Mouse (Mus musculus): ENCODE measurements around the gene Zfyve28.

Gene Zfyve28

GRCm38 (mm10) chr5:34177091-34177490 lies 111.2 kb downstream of the Zfyve28 start:
- DNase-seq (ENCODE audit: low spot score), result no peak

DNA sequence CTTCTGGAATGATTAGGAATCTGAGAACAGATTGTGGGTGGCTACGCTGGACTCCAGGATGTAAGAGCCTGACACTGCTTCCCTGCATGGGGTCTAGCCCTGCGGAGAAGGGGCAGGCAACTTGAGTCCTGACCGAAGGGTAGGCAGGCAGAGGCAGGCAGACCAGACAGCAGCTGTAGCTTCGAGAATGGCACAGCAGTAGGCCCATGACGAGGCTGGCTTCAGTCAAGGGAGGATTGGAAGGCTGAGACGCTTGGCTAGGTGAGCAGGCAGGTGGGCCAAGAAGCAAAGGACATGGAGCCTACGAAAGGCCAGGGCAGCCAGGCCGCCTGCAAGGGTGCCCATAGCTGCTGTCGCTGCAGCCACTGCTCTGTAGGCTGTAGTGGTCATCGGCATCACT lies 111.6 kb downstream of the Zfyve28 start:
- DNase-seq (ENCODE audit: low spot score), result no peak

DNA sequence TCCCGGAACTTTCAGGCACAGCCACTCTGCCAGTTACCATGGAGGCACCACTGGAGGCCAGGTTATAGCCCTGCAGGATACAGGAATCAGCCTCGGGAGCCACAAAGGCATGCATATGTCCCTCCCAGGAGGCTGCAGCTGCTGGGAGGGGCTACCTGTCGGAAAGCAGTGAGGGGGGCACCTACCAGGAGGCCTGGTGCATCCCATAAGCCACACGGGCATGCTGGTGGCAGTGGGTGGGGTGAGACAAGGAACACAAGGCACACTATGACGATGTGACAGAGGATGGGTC lies 112.9 kb downstream of the Zfyve28 start:
- DNase-seq (ENCODE audit: low spot score), result no peak

GRCm38 (mm10) chr5:34174550-34175402 lies 113.5 kb downstream of the Zfyve28 start:
- DNase-seq (ENCODE audit: low spot score), result no peak

- no peak for DNase-seq (ENCODE audit: low spot score)
Measured at GRCm38 (mm10) chr5:34174021-34174420, 114.2 kb downstream of the Zfyve28 start.

- no peak for DNase-seq (ENCODE audit: low spot score)
Measured at GRCm38 (mm10) chr5:34170726-34171125, 117.5 kb downstream of the Zfyve28 start.

DNA sequence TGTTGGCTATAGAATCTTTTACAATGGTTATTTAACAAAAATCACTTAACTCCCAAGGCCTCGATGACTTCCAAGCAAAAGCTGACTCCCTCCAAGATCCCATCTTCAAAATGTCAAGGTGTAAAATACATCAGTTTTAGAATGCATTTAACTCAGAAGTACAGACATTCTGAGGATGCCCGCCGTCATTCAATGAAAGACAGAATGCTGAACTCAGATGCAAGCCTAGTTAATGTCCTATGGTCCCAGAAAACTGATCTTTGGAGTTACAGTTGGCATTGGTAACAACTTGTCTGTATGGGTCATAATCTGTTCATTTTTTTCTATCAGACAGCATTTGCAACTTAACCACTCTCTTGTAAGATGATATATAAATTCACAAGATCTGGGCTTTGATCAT lies 118.3 kb downstream of the Zfyve28 start:
- DNase-seq (ENCODE audit: low spot score), result peak; percentile 6

- peak; percentile 99 for DNase-seq (ENCODE audit: low spot score)
Measured at GRCm38 (mm10) chr5:34168950-34169891, 119.0 kb downstream of the Zfyve28 start, which contains the start of the genes Poln and Haus3. Gene Poln (minus strand): TSS chr5:34169448. Gene Haus3 (minus strand): TSS chr5:34169527.

- no peak for DNase-seq (ENCODE audit: low spot score)
Measured at GRCm38 (mm10) chr5:34167857-34168256, 120.4 kb downstream of the Zfyve28 start.

DNA sequence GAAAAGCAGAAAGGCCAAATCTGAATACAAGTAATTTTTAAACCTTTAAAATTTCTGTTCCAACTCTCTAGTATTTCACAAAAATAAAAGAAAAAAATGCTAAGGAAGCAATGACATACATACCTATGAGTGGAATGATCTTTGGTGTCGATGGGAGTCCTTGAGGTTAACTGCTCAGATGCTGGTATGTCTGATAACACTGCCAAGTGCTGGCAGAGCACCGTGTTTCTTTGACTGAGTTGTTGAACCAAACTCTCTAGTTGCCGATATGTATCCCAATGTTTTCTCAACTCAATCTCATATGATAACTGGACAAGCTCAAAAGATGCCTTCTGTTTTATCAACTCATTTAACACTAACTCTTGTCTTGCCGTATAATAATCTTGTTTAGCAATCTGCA lies 122.5 kb downstream of the Zfyve28 start:
- no peak for DNase-seq (ENCODE audit: low spot score)

DNA sequence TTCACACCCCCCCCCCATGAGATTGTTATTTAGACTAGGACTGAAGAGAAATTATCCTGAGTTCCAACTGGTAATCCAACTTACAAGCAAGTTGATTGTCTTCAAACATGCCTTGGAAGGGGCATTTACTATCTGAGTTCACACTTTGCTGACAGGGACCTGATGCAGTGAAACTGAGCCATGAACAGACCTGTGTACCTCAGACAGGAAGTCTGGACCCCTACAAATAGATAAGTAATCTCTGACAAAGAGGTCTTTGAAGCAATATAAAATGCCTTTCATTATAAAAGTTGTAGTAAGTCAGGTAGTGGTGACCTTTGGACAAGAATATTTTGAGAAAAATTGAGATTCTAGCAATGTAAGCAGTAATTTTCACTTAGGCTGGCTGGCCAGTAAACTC lies 139.8 kb downstream of the Zfyve28 start:
- no peak for DNase-seq (ENCODE audit: low spot score)

- DNase-seq (ENCODE audit: low spot score), result peak; percentile 12
Measured at GRCm38 (mm10) chr5:34147554-34147953, 140.7 kb downstream of the Zfyve28 start.

Data from retina, embryonic 14.5 days (tissue).